ENCODE assay signal across 22 mouse cellular contexts in the genomic region with DNA sequence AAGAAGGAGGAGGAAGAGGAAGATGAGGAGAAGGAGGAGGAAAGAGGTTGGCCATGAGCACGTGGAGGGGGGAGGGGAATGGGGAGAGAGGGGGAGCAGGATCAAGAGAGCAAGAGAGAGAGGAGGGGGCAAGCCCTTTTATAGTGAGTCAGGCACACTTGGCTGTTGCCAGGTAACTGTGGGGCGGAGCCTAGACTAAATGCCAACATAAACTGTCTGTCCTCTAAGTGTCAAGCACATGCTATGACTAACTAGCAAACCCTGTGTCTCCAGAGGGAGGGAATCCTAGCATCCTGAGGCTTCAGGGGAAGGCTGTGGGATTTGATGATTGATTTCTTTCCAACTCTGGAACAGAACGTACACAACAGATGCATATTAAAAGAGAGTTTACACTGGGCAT.
A peak's percentile ranks its signal among the peaks of the same experiment; 100 is the strongest.
DNase-seq lines count a peak whose midpoint lies in the region; TF ChIP-seq lines count a peak whose summit lies in the region.
"Had no signal": no experiment of that assay in that cellular context is flagged by ENCODE, and none has a peak within 500 bp of the region (broad histone marks: within the 10 kb centered on the region; RNA-seq: fewer than 3 reads in every experiment).

No protein-coding gene starts in this region.

- DNase-seq in adrenal gland, adult 2 months = peak; percentile 66
- DNase-seq in adrenal gland, adult 8-10 months = no peak
- DNase-seq in lung, postnatal 25 days (ENCODE audit: low spot score) = peak; percentile 19
- no peak for DNase-seq in lung, postnatal 14 days
- peak; percentile 23 for DNase-seq in adrenal gland, postnatal 25 days
- DNase-seq in T-cell, adult 2 months (ENCODE audit: low spot score) = no peak
- DNase-seq in c-Kit-positive CD71-positive TER-119-positive erythroid progenitor cells, embryonic 14.5 days (ENCODE audit: low spot score) = no peak
- DNase-seq: cerebellum, adult 11-12 months; cerebellum, postnatal 10 days; gastrocnemius, postnatal 14 days; heart, postnatal 14 days; kidney, adult 18-20 months; left cerebral cortex, postnatal 4 days; retina, postnatal 1 day; right cerebral cortex, postnatal 25 days had no signal

- H3K36me3 ChIP-seq in C2C12 (ENCODE audit: control insufficient read depth, insufficient read depth) = no peaks in the 10 kb centered on the region
- H3K36me3 ChIP-seq: forebrain, embryonic 10.5 days; heart, embryonic 13.5 days; hindbrain, embryonic 12.5 days; limb, embryonic 15.5 days; neural tube, embryonic 13.5 days had no signal

- H3K4me3 ChIP-seq in C2C12 (ENCODE audit: insufficient read depth, poor library complexity, severe bottlenecking) = no peak overlapping the region
- H3K4me3 ChIP-seq: forebrain, embryonic 10.5 days; heart, embryonic 13.5 days; hindbrain, embryonic 12.5 days; limb, embryonic 15.5 days; myocyte; neural tube, embryonic 13.5 days had no signal

- H3K79me2 ChIP-seq in C2C12 (ENCODE audit: control insufficient read depth, insufficient read depth) = no peaks in the 10 kb centered on the region

- no peak overlapping the region for H3ac ChIP-seq in C2C12 (ENCODE audit: control insufficient read depth, insufficient read length, low read depth)

- no peaks in the 10 kb centered on the region for H3K79me3 ChIP-seq in C2C12 (ENCODE audit: low read depth)

- no peak for TF ChIP-seq CTCF in C2C12 (IDR thresholded peaks at IDR 0.05; ENCODE audit: control insufficient read depth, insufficient read depth, insufficient read length)

- H3K27me3 ChIP-seq in C2C12 (ENCODE audit: control insufficient read depth, insufficient read depth, insufficient read length) = no peaks in the 10 kb centered on the region
- H3K27me3 ChIP-seq: heart, embryonic 13.5 days; hindbrain, embryonic 12.5 days; limb, embryonic 15.5 days; neural tube, embryonic 13.5 days had no signal

TF ChIP-seq in C2C12, 6 proteins besides CTCF, POLR2A, EP300 and RAD21:
- no peak for TF ChIP-seq MYOD1 (IDR thresholded peaks at IDR 0.05; ENCODE audit: control insufficient read depth, insufficient read length, low read depth)
- TF ChIP-seq MYOG (IDR thresholded peaks at IDR 0.05; ENCODE audit: control insufficient read depth, extremely low read depth, insufficient read length) = no peak
- no peak for TF ChIP-seq USF1 (IDR thresholded peaks at IDR 0.05; ENCODE audit: low read depth)
- TF ChIP-seq CEBPB (IDR thresholded peaks at IDR 0.05; ENCODE audit: low read depth) = no peak
- no peak for TF ChIP-seq FOSL1 (IDR thresholded peaks at IDR 0.05; ENCODE audit: insufficient read depth, low read length, poor library complexity, severe bottlenecking)
- peak; percentile 73 for TF ChIP-seq MAX (IDR thresholded peaks at IDR 0.05)

Comparison
In these comparisons a context has a peak if more than half of its experiments do, and no peak if none do; other contexts are left out.
1. DNase-seq: peak in adrenal gland, adult 2 months (single experiment), lung, postnatal 25 days (single experiment) and adrenal gland, postnatal 25 days (single experiment); none in adrenal gland, adult 8-10 months (single experiment), lung, postnatal 14 days (single experiment), T-cell, adult 2 months (single experiment) and c-Kit-positive CD71-positive TER-119-positive erythroid progenitor cells, embryonic 14.5 days (single experiment).